Mouse (Mus musculus): ENCODE measurements at regions not wholly inside any gene's neighbourhood (a gene's known extent, or its start where the extent isn't known, plus 50 kb on each side); places are given as distances from the start of the nearest gene placed in this dataset.

GRCm38 (mm10) chr9:31684812-31685188 lies 220.5 kb upstream of the Tmem45b start:
- Histone ChIP-seq H3K4me1 (peaks cover 23% of the 10 kb centered on the region), H3K36me3 (no peaks in the 10 kb centered on the region), H3K27me3 (replicated peaks) (no peaks in the 10 kb centered on the region), H3K9me3 (no peaks in the 10 kb centered on the region), H3K4me2 (no peak overlapping the region), H3K9ac (no peak overlapping the region), H3K4me3 (replicated peaks) (no peak overlapping the region), H3K27ac (no peak overlapping the region)
- ATAC-seq (ENCODE audit: insufficient read depth, low FRiP score, low read depth) = no peak
- WGBS = 66% methylated on average over 8 of the region's 8 CpGs

DNA sequence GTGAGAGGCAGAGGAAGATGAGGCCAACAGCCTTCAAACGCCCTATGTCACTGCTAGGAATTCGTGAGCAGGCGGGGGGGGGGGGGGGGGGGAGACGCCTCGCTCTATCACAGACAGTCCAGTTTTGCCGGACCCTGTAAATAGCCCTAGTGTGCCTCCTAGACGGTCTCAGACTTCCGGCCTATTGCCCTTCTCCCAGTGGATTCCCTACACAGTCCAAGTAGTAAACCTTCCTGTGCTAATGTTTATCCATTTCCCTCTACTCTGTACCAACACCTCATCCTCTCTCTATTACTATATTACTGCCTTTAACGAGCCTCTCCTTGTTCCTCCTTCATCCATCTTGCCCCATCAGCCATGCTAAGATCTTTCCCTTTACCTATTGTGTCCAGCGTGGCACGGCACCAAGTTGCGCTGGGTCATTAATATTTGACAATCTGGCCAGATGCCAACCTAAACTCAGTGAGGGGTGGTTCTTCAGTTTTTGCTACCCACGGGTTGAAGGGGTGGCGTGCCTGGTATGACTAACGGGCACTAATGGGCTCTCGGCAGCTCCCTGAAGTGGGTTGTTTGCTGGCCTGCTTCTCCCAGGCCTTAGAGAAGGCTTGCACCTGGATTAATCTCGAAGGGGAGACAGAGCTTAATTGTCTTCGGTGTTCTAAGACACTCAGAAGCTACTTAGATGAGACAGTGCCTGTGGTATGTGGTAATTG lies 220.0 kb upstream of the Tmem45b start:
- Histone ChIP-seq H3K9me3 (no peaks in the 10 kb centered on the region), H3K27me3 (replicated peaks) (no peaks in the 10 kb centered on the region), H3K4me3 (replicated peaks) (no peak overlapping the region), H3K4me1 (peaks cover 23% of the 10 kb centered on the region), H3K9ac (no peak overlapping the region), H3K4me2 (no peak overlapping the region; the same call in 1 of the 2 replicates), H3K27ac (no peak overlapping the region), H3K36me3 (no peaks in the 10 kb centered on the region)
- WGBS = 33% methylated on average over 15 of the region's 18 CpGs
- ATAC-seq (ENCODE audit: insufficient read depth, low FRiP score, low read depth) = peak; percentile 24; the same call in 1 of the 2 replicates

- H3K4me3 ChIP-seq (replicated peaks) = no peak overlapping the region
- no peaks in the 10 kb centered on the region for H3K9me3 ChIP-seq
- 17% methylated on average over 19 of the region's 19 CpGs for WGBS
- H3K27me3 ChIP-seq (replicated peaks) = no peaks in the 10 kb centered on the region
- H3K36me3 ChIP-seq = no peaks in the 10 kb centered on the region
- H3K4me2 ChIP-seq = peak overlapping the region; percentile 11; the same call in 1 of the 2 replicates
- peaks cover 22% of the 10 kb centered on the region for H3K4me1 ChIP-seq
- no peak for ATAC-seq (ENCODE audit: insufficient read depth, low FRiP score, low read depth)
- H3K27ac ChIP-seq = no peak overlapping the region
- no peak overlapping the region for H3K9ac ChIP-seq
These were observed 219.2 kb upstream of the Tmem45b start for GRCm38 (mm10) chr9:31683302-31684081.

DNA sequence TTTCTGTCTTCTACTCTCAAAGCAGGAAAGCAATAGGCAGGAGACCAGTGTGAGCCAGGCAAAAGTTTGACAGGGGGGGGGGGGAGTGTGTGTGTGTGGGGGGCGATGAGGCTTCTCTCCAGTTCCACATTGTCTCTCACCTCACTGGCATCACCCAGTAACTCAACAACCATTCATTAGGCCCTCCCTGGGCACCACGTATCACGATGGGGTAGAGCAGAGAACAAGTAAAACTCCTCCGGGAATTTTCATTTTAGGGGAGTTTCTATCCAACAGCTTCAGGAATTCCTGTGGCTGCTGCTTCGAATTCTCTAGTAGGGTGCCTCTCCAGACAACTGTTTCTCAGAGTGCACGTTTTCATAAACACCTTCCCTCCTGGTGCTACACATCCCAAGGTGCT lies 218.6 kb upstream of the Tmem45b start:
- Histone ChIP-seq H3K27ac (no peak overlapping the region), H3K4me1 (peaks cover 16% of the 10 kb centered on the region), H3K9me3 (no peaks in the 10 kb centered on the region), H3K4me3 (replicated peaks) (no peak overlapping the region), H3K4me2 (no peak overlapping the region), H3K9ac (no peak overlapping the region), H3K27me3 (replicated peaks) (no peaks in the 10 kb centered on the region), H3K36me3 (no peaks in the 10 kb centered on the region)
- ATAC-seq (ENCODE audit: insufficient read depth, low FRiP score, low read depth) = no peak
- 53% methylated on average over 6 of the region's 6 CpGs for WGBS

DNA sequence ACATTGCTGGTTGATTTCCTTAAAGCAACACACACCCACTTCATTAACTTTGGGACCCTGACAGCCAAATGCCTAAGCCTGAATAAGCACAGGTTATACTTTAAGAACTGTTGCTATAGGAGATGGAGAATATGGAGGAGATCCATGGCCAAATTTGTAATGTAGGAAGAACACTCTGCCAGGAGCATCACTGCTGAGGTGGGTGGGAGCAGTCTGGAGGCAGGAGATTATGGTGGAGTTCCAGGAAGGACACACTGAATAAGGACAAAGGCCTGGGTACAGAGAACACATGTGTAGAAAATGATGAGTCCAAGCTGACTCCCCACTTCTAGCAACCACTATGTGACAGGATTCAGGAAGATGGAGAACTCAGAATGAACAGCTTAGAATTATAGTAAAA lies 212.9 kb upstream of the Tmem45b start:
- no peaks in the 10 kb centered on the region for H3K36me3 ChIP-seq
- no peaks in the 10 kb centered on the region for H3K27me3 ChIP-seq (replicated peaks)
- H3K9ac ChIP-seq = no peak overlapping the region
- H3K4me2 ChIP-seq = no peak overlapping the region
- H3K4me1 ChIP-seq = no peaks in the 10 kb centered on the region
- no peaks in the 10 kb centered on the region for H3K9me3 ChIP-seq
- H3K4me3 ChIP-seq (replicated peaks) = no peak overlapping the region
- ATAC-seq (ENCODE audit: insufficient read depth, low FRiP score, low read depth) = no peak
- H3K27ac ChIP-seq = no peak overlapping the region

DNA sequence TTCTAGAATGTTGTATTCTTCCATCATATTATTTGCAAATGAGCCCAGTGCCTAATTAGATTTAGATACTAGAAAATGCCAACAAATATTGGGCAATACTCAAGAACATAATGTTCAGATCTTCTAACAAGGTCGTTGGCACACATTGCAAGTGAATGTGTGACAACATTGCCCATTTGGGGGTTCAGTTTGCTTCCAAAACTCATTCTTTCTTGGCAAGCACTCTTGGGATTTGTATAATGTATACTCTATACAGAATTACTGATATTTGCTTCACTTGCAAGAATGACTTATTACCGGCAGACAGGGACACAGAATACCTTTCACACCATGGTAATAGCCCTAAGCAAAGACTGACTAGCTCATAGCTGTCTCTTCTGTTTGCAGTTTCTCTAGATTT lies 194.8 kb upstream of the Tmem45b start:
- H3K27ac ChIP-seq = no peak overlapping the region
- no peak overlapping the region for H3K9ac ChIP-seq
- no peaks in the 10 kb centered on the region for H3K36me3 ChIP-seq
- no peaks in the 10 kb centered on the region for H3K27me3 ChIP-seq (replicated peaks)
- H3K4me3 ChIP-seq (replicated peaks) = no peak overlapping the region
- 69% methylated on average over 2 of the region's 2 CpGs for WGBS
- H3K4me2 ChIP-seq = no peak overlapping the region
- no peaks in the 10 kb centered on the region for H3K4me1 ChIP-seq
- no peak for ATAC-seq (ENCODE audit: insufficient read depth, low FRiP score, low read depth)
- H3K9me3 ChIP-seq = no peaks in the 10 kb centered on the region

- WGBS = 87% methylated on average over 4 of the region's 4 CpGs
- Histone ChIP-seq H3K27ac (no peak overlapping the region), H3K4me1 (no peaks in the 10 kb centered on the region), H3K36me3 (no peaks in the 10 kb centered on the region), H3K4me3 (replicated peaks) (no peak overlapping the region), H3K9me3 (no peaks in the 10 kb centered on the region), H3K27me3 (replicated peaks) (no peaks in the 10 kb centered on the region), H3K4me2 (no peak overlapping the region), H3K9ac (no peak overlapping the region)
- ATAC-seq (ENCODE audit: insufficient read depth, low FRiP score, low read depth) = no peak
These were observed 193.3 kb upstream of the Tmem45b start for GRCm38 (mm10) chr9:31657612-31658011.

GRCm38 (mm10) chr9:31656676-31657075 lies 192.4 kb upstream of the Tmem45b start:
- Histone ChIP-seq H3K4me1 (no peaks in the 10 kb centered on the region), H3K27ac (no peak overlapping the region), H3K9ac (no peak overlapping the region), H3K4me3 (replicated peaks) (no peak overlapping the region), H3K36me3 (no peaks in the 10 kb centered on the region), H3K4me2 (no peak overlapping the region), H3K27me3 (replicated peaks) (no peaks in the 10 kb centered on the region), H3K9me3 (no peaks in the 10 kb centered on the region)
- 45% methylated on average over 11 of the region's 11 CpGs for WGBS
- ATAC-seq (ENCODE audit: insufficient read depth, low FRiP score, low read depth) = no peak

- Histone ChIP-seq H3K9ac (no peak overlapping the region), H3K4me3 (replicated peaks) (no peak overlapping the region), H3K4me2 (peak overlapping the region; percentile 21; the same call in 1 of the 2 replicates), H3K4me1 (no peaks in the 10 kb centered on the region), H3K36me3 (no peaks in the 10 kb centered on the region), H3K27ac (peak overlapping the region; percentile 26; the same call in 1 of the 2 replicates), H3K27me3 (replicated peaks) (no peaks in the 10 kb centered on the region), H3K9me3 (no peaks in the 10 kb centered on the region)
- no peak for ATAC-seq (ENCODE audit: insufficient read depth, low FRiP score, low read depth)
- WGBS = 74% methylated on average over 6 of the region's 6 CpGs
These were observed 190.5 kb upstream of the Tmem45b start for GRCm38 (mm10) chr9:31654747-31655146.

GRCm38 (mm10) chr9:31654213-31654612 lies 190.0 kb upstream of the Tmem45b start:
- Histone ChIP-seq H3K27ac (peak overlapping the region; percentile 26; the same call in 1 of the 2 replicates), H3K27me3 (replicated peaks) (no peaks in the 10 kb centered on the region), H3K4me1 (no peaks in the 10 kb centered on the region), H3K4me3 (replicated peaks) (no peak overlapping the region), H3K4me2 (peak overlapping the region; percentile 21), H3K9me3 (no peaks in the 10 kb centered on the region), H3K36me3 (no peaks in the 10 kb centered on the region), H3K9ac (no peak overlapping the region)
- ATAC-seq (ENCODE audit: insufficient read depth, low FRiP score, low read depth) = peak; percentile 47; the same call in 1 of the 2 replicates
- WGBS = 65% methylated on average over 7 of the region's 7 CpGs

DNA sequence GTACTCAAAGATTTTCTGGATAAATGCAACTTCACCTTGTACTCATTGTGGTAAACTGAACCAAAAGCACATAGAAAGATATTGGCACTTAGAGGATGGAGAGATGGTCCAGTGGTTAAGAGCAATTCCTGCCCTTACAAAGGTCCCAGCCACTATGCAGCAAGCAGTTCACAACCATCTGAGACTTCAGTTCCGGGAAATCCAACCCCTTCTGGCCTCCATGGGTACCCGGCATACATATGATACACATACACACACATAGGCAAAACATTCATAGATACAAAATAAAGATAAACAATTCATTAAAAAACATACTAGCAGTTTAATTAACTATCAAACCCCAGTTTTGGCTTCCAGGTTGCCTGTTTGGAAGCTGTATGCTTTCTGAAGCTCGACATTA lies 189.5 kb upstream of the Tmem45b start:
- no peaks in the 10 kb centered on the region for H3K27me3 ChIP-seq (replicated peaks)
- no peak for ATAC-seq (ENCODE audit: insufficient read depth, low FRiP score, low read depth)
- WGBS = 73% methylated on average over 3 of the region's 3 CpGs

DNA sequence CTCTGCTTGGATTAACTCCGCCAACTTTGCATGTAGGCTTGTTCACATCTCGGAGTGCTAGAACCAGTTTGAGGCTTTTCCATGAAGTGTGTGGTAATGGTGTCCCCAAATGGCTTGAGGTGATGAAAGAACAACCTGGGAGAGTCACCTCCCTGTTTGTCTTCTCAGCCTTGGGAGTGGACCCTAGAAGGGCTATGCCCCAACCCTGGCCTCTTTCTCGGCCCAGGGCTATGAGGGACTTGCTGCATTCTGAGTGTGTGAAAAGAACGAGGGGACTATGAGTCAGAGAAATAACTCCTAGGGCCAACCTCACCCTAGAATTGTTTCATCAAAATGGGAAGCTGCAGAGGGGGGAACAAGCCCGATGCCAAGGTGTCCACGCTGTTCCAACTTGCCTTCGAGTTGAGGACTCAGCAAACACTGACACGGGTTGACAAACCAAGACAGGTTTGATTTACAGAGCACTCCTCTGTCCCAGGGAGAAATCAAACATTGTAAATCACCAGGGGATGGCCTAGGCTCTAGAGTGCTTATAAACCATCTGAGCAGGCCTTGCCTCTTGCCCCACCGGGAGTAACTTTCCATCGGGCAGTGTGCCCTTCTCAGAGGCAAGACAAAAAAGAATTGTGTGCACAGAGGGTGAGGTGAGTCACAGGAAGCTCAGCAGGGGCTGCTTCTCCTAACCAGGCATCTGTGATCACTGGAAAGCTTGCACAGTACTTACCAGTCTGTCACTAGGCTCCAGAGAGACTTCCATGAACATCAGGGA lies 186.3 kb upstream of the Tmem45b start:
- WGBS = 64% methylated on average over 10 of the region's 10 CpGs
- H3K9ac ChIP-seq = no peak overlapping the region
- H3K4me2 ChIP-seq = no peak overlapping the region
- no peaks in the 10 kb centered on the region for H3K9me3 ChIP-seq
- H3K27me3 ChIP-seq (replicated peaks) = no peaks in the 10 kb centered on the region
- ATAC-seq (ENCODE audit: insufficient read depth, low FRiP score, low read depth) = no peak
- H3K4me1 ChIP-seq = no peaks in the 10 kb centered on the region
- H3K27ac ChIP-seq = 0 out of 2 replicates have a peak overlapping the region, but pooled peaks have one; percentile 16
- no peak overlapping the region for H3K4me3 ChIP-seq (replicated peaks)
- no peaks in the 10 kb centered on the region for H3K36me3 ChIP-seq

More for the DNA sequence above, 189.5 kb upstream of the Tmem45b start:
- no peaks in the 10 kb centered on the region for H3K4me1 ChIP-seq
- H3K4me2 ChIP-seq = no peak overlapping the region
- no peak overlapping the region for H3K4me3 ChIP-seq (replicated peaks)
- no peak overlapping the region for H3K9ac ChIP-seq
- H3K36me3 ChIP-seq = no peaks in the 10 kb centered on the region
- no peaks in the 10 kb centered on the region for H3K9me3 ChIP-seq
- H3K27ac ChIP-seq = no peak overlapping the region

Measured in stomach, embryonic 15.5 days (tissue).